Mouse (Mus musculus) heart, embryonic 16.5 days (tissue): ENCODE data around the gene Klhl2. TPM values are rescaled to one million over a fixed set of nuclear protein-coding genes. Genes with fewer than 3 reads are reported as not detected.

Experiments
- ATAC-seq: fragments of 200-750 bp; cut with Nextera tagmentation; replicated peaks from 2 replicates; pipeline ENCODE4 v1.8.0; 2017; ENCODE audit warnings: moderate number of reproducible peaks; ENCODE audit not compliant: insufficient read depth, low FRiP score; ENCODE audit errors: extremely low read depth
- H3K27ac ChIP-seq: fragments of 300-500 bp; sonication (generic); 2 replicates; pipeline ENCODE4 v1.5.1; 2014; ENCODE audit warnings: mild to moderate bottlenecking, low read length, control low read depth, moderate library complexity
- H3K27me3 ChIP-seq: fragments of 300-500 bp; sonication (generic); 2 replicates; pipeline ENCODE4 v1.6.1; 2014; ENCODE audit warnings: low read length, mixed read lengths; ENCODE audit not compliant: control insufficient read depth, insufficient read depth
- H3K36me3 ChIP-seq: fragments of 300-500 bp; sonication (generic); 2 replicates; pipeline ENCODE4 v1.6.1; 2014; ENCODE audit not compliant: control insufficient read depth, insufficient read depth
- H3K4me1 ChIP-seq: fragments of 300-500 bp; sonication (generic); 2 replicates; pipeline ENCODE4 v1.6.1; 2014; ENCODE audit warnings: low read length, mixed read lengths; ENCODE audit not compliant: control insufficient read depth, insufficient read depth
- H3K4me2 ChIP-seq: fragments of 300-500 bp; sonication (generic); 2 replicates; pipeline ENCODE4 v1.6.1; 2014; ENCODE audit warnings: low read depth, mild to moderate bottlenecking, control low read depth, low read length
- H3K4me3 ChIP-seq: fragments of 300-500 bp; sonication (generic); 2 replicates; pipeline ENCODE4 v1.5.1; 2014; ENCODE audit warnings: mild to moderate bottlenecking, control low read depth, low read length
- H3K9ac ChIP-seq: fragments of 300-500 bp; sonication (generic); 2 replicates; pipeline ENCODE4 v1.6.1; 2014; ENCODE audit warnings: low read length, control low read depth
- H3K9me3 ChIP-seq: fragments of 300-500 bp; sonication (generic); replicated peaks from 2 replicates; pipeline ENCODE4 v1.6.1; 2016; ENCODE audit warnings: low read length; ENCODE audit not compliant: control insufficient read depth
- WGBS: fragments of 180-500 bp; shearing (Covaris S2); extraction: QIAGEN DNeasy Blood & Tissue Kit; methylation state at CpG from one replicate; pipeline ENCODE4 v1.1.7; 2014; 5-methylcytosine and 5-hydroxymethylcytosine counted together
- polyA plus RNA-seq: library from polyadenylated mRNA; unstranded; fragments of >200 nt; fragmentation: Nextera tagmentation; extraction: Ambion mirVana; gene quantifications from 2 replicates; pipeline ENCODE4 v1.2.1, GENCODE M21; 2015

The Klhl2 gene
- polyA plus RNA-seq, 1 experiment from 2014 or later = 3.6 TPM

DNA sequence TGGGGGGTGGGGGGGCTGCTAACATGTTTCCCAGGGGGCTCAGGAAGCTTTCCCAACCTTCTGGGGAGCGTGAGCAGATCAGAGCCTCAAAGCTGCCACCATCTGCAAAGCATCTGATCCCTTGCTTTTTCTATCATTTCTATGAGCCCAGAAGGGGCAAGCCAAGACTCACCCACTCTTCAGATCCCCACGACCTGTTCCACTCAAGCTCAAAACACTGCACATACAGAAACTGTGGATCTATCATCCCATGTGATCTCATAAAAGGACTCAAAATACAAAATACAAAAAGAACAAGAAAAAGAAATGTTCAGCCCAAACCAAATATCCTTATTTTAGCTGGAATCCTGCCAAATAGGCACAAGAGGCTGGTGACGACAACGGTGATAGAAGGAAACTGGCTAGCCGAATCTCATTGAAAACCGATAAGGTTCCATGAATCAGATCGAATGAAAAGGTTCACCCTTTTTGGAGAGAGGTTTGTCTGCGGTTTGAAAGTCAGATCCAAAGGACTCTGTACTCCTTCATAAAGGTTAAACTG, 1.5 kb downstream of the Klhl2 start:
- peak overlapping the region; percentile 89 for H3K4me3 ChIP-seq
- no peaks in the 10 kb centered on the region for H3K27me3 ChIP-seq
- H3K9me3 ChIP-seq = no peaks in the 10 kb centered on the region
- peak overlapping the region; percentile 89; the same call in 1 of the 2 replicates for H3K9ac ChIP-seq
- ATAC-seq = no peak
- peak overlapping the region; percentile 97 for H3K4me2 ChIP-seq
- peaks cover 19% of the 10 kb centered on the region for H3K4me1 ChIP-seq
- no peaks in the 10 kb centered on the region for H3K36me3 ChIP-seq
- H3K27ac ChIP-seq = no peak overlapping the region
- 22% methylated on average over 8 of the region's 8 CpGs for WGBS

DNA sequence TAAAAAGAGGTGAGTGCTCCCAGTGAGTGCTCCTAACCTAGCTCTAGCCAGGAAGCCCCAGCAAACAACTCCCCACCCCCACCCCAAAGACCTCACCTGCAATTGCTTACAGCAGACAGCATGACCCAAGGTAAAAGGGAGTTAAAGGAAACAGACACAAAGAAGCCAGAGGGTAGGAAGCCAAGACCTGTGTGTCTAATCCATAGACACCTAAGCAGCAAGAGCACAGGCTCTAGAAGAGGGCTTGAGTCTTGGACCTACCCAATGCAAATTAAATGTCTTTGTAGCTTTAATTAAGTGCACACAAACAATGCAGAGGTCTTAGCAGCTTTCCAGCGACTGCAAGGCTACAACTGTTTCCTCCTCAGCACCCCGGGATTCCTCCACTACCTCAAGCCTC, 2.2 kb downstream of the Klhl2 start:
- Histone ChIP-seq H3K27ac (no peak overlapping the region), H3K9ac (no peak overlapping the region), H3K4me3 (no peak overlapping the region), H3K27me3 (no peaks in the 10 kb centered on the region), H3K36me3 (no peaks in the 10 kb centered on the region), H3K4me1 (peaks cover 21% of the 10 kb centered on the region), H3K4me2 (no peak overlapping the region), H3K9me3 (no peaks in the 10 kb centered on the region)
- no peak for ATAC-seq
- 36% methylated on average over 2 of the region's 2 CpGs for WGBS

DNA sequence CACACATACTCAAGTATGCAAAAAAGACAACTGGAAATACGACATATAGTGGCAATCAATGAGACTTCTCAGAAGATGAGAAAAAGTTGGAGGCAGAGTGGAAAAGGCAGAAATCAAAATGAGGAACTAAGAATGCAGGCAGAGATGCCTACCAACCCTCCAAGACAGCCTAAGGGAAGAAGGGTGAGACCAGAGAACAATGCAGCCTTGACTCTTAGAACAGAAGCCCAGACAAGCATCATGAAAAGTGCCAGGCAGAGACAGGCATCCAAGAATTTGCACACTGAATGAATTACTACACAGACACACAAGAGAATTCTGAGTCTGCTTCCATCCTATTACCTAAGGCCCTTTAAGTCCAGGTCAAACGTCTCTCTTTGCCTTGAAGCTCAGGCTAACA, 2.6 kb downstream of the Klhl2 start:
- Histone ChIP-seq H3K4me3 (no peak overlapping the region), H3K27me3 (no peaks in the 10 kb centered on the region), H3K36me3 (no peaks in the 10 kb centered on the region), H3K4me2 (no peak overlapping the region), H3K4me1 (peaks cover 24% of the 10 kb centered on the region), H3K27ac (no peak overlapping the region), H3K9me3 (no peaks in the 10 kb centered on the region), H3K9ac (no peak overlapping the region)
- no peak for ATAC-seq
- WGBS = 59% methylated on average over 2 of the region's 2 CpGs

DNA sequence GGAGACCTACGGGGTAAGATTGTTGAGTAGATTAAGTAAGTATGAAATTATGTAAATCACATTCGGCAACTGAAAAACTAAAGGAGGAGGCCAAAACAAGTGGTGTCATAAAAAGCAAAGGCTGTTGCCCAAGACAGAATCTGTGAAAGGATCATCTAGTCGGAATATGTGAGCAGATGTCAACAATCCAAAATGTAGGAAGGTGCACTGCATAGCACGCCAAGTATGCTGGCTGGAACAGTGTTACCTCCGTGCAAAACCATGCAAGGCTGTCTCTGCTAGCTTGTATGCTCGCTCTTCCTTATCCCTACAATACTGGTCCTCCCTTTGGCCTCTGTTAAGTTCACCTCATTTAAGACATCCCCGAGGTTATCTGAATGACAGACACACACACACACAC, 4.5 kb downstream of the Klhl2 start:
- Histone ChIP-seq H3K36me3 (no peaks in the 10 kb centered on the region), H3K4me3 (no peak overlapping the region), H3K4me2 (no peak overlapping the region), H3K4me1 (peaks cover 24% of the 10 kb centered on the region), H3K9ac (no peak overlapping the region), H3K27ac (no peak overlapping the region), H3K9me3 (no peaks in the 10 kb centered on the region), H3K27me3 (no peaks in the 10 kb centered on the region)
- ATAC-seq = no peak
- 76% methylated on average over 7 of the region's 7 CpGs for WGBS

DNA sequence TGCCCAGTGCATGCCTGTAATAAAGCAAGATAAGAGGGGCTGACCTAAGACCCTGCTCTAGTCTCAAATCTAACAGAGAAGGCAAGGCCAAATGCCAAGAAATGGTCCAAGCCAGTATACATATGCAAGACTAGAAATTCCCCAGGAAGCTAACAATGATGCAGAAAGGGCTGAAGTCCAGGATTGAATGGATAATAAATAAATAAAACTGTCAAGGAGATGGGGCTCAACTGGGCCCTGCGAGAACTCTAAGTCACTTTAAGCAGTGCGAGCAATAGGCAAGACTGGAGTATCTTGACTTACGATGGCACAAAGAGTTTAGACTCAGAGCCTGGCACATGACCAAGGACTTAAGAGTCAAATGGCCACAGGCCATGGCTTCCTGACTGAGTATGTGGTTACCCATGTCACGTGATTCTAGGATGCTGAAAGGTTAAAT, 5.8 kb downstream of the Klhl2 start:
- no peak for ATAC-seq
- no peak overlapping the region for H3K27ac ChIP-seq
- WGBS = 71% methylated on average over 4 of the region's 4 CpGs
- H3K4me3 ChIP-seq = no peak overlapping the region
- H3K9ac ChIP-seq = no peak overlapping the region
- H3K4me1 ChIP-seq = peaks cover 24% of the 10 kb centered on the region
- H3K36me3 ChIP-seq = no peaks in the 10 kb centered on the region
- H3K27me3 ChIP-seq = no peaks in the 10 kb centered on the region
- no peak overlapping the region for H3K4me2 ChIP-seq
- H3K9me3 ChIP-seq = no peaks in the 10 kb centered on the region

DNA sequence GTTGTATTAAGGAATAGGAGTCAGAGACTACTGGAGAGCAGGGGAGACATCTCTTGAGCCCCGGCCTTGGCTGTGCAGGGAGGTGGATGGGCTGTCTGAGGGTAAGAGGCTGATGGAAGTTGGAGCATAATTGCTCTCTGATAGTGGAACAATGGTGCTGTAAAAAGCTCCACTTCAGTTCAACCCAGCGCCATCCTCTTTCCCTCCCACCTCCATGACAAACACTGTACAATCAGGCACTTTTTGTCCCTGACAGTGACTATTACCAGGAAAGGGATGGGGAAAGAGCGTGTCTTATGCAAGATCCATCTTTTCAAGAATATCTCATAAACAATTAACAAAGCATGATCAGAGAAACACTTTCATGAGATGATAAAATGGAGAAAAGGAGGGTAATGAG, 6.6 kb downstream of the Klhl2 start:
- H3K4me3 ChIP-seq = no peak overlapping the region
- H3K4me2 ChIP-seq = no peak overlapping the region
- peaks cover 15% of the 10 kb centered on the region for H3K4me1 ChIP-seq
- H3K27me3 ChIP-seq = no peaks in the 10 kb centered on the region
- no peak for ATAC-seq
- H3K27ac ChIP-seq = no peak overlapping the region
- H3K9me3 ChIP-seq = no peaks in the 10 kb centered on the region
- WGBS = 53% methylated on average over 3 of the region's 3 CpGs
- H3K36me3 ChIP-seq = no peaks in the 10 kb centered on the region
- H3K9ac ChIP-seq = no peak overlapping the region

DNA sequence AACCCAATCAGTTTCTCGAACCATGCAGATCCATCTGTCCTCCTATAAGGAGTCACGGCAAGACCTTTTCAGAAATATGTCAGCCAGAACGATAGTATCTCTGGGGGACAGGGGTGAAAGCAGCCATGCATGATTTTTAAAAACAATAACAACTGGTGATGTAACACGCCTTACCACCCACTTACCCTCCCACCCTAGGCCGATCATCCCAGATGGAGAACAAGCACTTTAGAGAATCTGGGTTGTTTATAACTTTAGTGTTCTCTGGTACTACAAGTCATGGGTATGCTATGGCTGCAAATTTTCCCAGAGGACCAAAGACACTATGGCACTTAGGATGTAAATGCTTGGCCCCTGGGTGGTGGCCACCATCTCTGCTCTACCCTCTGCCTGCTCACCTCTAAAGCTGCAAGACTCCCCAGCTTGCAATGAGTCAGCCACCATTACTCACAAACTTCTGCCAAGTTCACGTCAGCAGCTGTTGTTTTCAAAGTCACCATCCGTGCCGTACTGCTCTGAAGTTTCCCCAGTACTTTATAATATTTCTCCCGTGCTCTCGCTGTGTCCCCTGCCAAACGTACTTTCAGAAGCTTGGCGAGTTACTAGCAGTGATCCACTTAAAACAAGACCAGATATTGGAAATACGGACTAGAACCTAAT, 7.9 kb downstream of the Klhl2 start:
- ATAC-seq = no peak; the same call in 1 of the 2 replicates
- Histone ChIP-seq H3K9me3 (no peaks in the 10 kb centered on the region), H3K27ac (peak overlapping the region; percentile 6; the same call in 1 of the 2 replicates), H3K9ac (no peak overlapping the region), H3K4me2 (peak overlapping the region; percentile 32), H3K27me3 (no peaks in the 10 kb centered on the region), H3K4me1 (peaks cover 11% of the 10 kb centered on the region), H3K4me3 (no peak overlapping the region), H3K36me3 (no peaks in the 10 kb centered on the region)
- WGBS = 54% methylated on average over 13 of the region's 13 CpGs

DNA sequence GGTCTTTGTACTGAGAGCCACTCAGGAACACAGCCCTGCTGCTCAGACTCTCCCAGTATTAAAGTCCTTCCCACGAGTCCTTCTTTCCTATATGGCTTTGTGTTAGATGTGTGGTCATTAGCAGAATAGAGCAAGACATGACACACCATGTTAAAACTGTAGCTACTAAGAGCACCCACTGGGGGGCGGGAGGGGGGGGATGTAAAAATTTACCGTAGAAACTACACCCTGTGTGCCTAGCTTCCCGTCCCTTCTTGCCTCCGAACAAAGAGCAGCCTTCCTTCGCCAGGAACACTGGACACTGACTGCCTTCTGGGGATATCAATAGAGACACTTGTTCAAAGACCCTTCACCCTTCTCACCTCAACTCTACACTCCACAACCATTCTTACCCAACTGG, 10.2 kb downstream of the Klhl2 start:
- Histone ChIP-seq H3K27ac (no peak overlapping the region), H3K9me3 (no peaks in the 10 kb centered on the region), H3K4me2 (no peak overlapping the region), H3K36me3 (no peaks in the 10 kb centered on the region), H3K4me3 (no peak overlapping the region), H3K27me3 (no peaks in the 10 kb centered on the region), H3K4me1 (peaks cover 14% of the 10 kb centered on the region), H3K9ac (no peak overlapping the region)
- no peak for ATAC-seq
- WGBS = 81% methylated on average over 6 of the region's 6 CpGs

DNA sequence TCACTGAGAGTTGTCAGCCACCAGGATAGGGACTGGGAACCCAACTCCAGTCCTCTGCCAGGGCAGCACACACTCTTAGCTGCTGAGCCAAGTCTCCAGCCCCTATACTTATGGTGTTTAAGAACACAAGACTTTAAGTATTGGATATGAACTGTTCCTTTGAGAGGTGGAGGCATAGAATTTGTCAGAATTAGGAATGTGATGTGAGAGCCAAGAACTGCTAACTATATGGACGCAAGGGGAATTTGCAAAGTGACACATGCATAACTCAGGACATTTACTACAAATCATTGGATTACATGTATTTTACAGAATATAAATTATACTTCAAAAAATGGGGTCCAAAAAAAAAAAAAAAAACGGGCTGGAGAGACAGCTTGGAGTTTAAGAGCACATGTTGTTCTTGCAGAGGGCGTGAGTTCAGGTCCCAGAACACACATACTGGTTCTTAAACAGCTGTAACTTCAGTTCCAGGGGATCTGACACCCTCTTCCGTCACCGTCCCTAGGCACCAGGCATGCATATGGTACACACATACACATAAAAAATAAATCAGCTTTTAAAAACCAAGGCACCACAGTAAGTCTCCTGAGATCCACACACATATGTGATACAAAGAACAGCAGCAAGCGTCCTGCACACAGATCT, 14.2 kb downstream of the Klhl2 start:
- no peak overlapping the region for H3K27ac ChIP-seq
- no peaks in the 10 kb centered on the region for H3K9me3 ChIP-seq
- no peak overlapping the region for H3K9ac ChIP-seq
- no peaks in the 10 kb centered on the region for H3K36me3 ChIP-seq
- peaks cover 7% of the 10 kb centered on the region for H3K4me1 ChIP-seq
- H3K4me2 ChIP-seq = no peak overlapping the region
- WGBS = 71% methylated on average over 6 of the region's 6 CpGs
- H3K4me3 ChIP-seq = no peak overlapping the region
- no peaks in the 10 kb centered on the region for H3K27me3 ChIP-seq
- ATAC-seq = no peak
